Mouse (Mus musculus): ENCODE data around the gene Dolk. TPM values are rescaled to one million over a fixed set of nuclear protein-coding genes. Genes with fewer than 3 reads are reported as not detected.
A peak's percentile ranks its signal among the peaks of the same experiment; 100 is the strongest.

The Dolk gene
- total RNA-seq (2021): 10 to 100 TPM; 22.4 to 24.7 TPM

GRCm38 (mm10) chr2:30286192-30287026 lies at the start of gene Dolk, which contains the start of gene Nup188:
Gene Dolk, minus strand, starts transcription at chr2:30286334.
Gene Nup188, plus strand, starts transcription at chr2:30286397.
- intact Hi-C loops (cut with DNase I): loop anchor here (5.0 kb wide), 1 partner anchor 159 kb away; no protein-coding TSS in a partner anchor
- DNase-seq: peak; percentile 98

DNA sequence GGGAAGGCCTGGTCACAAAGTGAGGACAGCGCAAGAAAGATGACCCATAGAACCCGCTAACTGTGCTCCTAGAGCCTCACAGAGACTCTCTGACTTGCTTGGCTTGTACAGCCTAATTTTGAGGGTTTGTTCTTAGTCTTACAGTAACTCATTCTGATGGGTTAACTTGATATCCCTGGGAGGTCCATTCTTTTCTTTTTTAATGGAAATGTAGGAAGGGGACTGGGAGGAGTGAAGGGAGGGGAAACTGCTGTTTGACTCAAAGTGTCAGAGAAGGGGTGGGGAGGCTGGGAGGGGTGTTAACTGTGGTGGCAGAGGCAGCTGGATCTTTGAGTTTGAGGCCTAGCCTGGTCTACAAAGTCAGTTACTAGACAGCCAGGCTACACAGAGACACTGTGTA lies 49.2 kb upstream of the Dolk start:
- DNase-seq: no peak
- intact Hi-C loops (cut with DNase I): no loop called here

- no peak for DNase-seq
- intact Hi-C loops (cut with DNase I): no loop called here
These were observed 42.7 kb upstream of the Dolk start for GRCm38 (mm10) chr2:30328791-30329190.

DNA sequence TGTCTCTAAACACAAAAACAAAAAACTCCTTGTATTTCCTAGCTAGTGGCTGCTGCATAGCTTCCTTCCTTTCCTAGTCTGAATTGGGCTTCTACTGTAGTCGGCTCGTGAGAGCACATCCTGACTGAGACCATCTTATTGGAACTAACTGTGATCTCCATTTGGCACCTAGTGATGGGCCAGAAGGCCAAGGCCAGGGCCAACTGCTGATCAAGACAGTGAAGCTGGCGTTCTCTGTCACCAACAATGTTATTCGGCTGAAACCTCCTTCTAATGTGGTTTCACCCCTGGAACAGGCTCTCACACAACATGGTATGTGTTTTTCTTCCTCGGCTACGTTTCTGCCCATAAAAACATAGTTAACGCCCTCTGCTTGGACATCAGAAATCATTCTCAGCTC lies 41.1 kb upstream of the Dolk start:
- intact Hi-C loops (cut with DNase I): no loop called here
- DNase-seq: no peak

DNA sequence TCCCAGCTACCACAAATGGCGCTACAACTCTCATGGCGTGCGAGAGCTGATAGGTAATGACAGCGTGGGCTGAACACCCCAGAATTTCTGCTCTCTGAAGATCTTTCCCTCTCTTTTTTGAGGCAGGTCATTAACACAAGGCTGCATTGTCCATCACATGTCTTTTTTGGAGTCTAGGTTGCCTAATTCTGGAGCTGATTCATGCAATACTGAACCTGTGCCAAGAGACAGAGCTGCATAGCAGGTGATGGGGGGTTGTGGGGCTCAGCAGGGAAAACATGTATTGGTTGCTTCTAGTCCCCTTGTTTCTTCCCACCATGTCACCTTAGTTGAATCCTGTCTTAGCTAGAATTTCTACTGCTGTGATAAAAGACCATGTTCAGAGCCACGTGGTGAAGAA lies 39.2 kb upstream of the Dolk start:
- DNase-seq: no peak

DNA sequence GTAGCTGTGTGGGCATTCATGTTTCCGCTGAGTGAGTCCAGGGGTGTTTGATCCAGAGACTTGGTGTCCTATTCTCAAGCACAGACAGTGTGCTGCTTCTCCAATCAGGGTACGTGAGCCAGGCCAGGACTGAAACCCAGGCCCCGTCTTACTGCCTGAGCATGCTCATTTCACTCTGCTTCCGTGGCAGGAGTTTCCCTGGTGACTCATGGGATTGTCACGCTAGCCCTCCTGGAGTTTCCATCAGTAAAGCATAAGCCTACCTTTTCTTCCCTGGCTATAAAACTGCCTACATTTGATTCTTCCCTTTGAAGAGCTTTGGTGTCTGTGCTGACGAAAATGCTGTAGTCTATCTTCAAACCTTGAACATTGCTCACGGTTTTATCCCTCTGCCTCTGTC lies 37.0 kb upstream of the Dolk start:
- no peak for DNase-seq
- intact Hi-C loops (cut with DNase I): no loop called here

More for the DNA sequence above, 39.2 kb upstream of the Dolk start:
- intact Hi-C loops (cut with DNase I): no loop called here

DNA sequence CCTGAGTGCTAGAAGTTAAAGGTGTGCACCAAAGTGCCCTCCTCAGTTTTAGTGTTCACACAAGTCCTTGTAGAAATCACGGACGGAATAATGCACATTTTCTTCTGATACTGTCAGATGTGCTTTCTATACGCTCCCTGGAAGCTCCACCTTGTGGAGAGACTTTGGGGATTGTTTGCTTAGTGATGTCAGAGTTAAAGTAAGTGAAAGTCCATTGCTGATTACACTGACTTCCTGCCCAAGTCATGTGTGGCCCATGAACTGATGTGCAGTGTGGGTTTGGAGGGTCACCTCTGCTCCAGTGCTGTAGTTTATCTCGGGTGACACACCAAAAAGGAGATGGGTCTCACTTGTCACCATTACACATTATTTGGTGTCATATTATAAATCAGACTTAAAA lies 33.1 kb upstream of the Dolk start:
- intact Hi-C loops (cut with DNase I): no loop called here
- DNase-seq: no peak

DNA sequence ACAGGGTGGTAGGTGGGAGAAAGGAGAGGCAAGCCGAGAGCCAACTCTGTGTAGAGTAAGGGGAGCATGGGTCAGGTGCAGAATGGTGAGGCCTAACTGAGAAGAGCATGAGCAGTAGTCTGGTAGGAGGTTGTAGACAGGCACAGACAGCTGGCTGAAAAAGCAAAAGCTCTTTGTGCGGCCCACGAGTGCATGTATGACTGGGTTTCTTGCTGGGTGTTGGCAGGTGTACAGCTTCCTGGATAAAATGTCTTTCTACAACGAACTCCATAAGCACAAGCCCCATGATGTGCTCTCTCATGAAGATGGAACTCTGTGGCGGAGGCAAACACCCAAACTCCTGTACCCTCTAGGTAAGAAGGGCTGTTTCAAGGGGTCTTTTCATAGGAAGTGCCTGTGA lies 30.8 kb upstream of the Dolk start:
- DNase-seq: no peak
- intact Hi-C loops (cut with DNase I): no loop called here

- intact Hi-C loops (cut with DNase I): no loop called here
These were observed 30.0 kb upstream of the Dolk start for GRCm38 (mm10) chr2:30316136-30316535.

DNA sequence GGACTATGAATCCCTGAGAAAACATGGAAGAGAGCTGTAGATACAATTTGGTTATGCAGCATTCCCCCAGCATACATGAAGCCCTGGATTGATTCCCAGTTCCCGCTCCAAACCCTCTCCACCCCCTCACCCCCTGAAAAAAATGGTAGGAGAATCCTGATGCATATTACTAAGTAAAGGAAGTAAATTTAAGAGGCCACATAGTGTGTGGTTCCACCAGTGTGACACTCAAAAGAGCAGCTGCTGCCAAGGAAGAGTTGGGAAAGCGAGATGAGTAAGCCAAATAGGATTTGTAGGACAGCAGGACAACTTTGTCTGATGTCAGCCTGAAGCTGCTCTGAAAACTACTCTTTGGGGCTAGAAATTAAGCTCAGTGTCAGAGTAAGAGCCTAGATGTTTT lies 25.3 kb upstream of the Dolk start:
- intact Hi-C loops (cut with DNase I): no loop called here

More at GRCm38 (mm10) chr2:30316136-30316535, 30.0 kb upstream of the Dolk start:
- no peak for DNase-seq

GRCm38 (mm10) chr2:30309351-30309750 lies 23.2 kb upstream of the Dolk start:
- intact Hi-C loops (cut with DNase I): no loop called here
- DNase-seq: no peak

More for the DNA sequence above, 25.3 kb upstream of the Dolk start:
- DNase-seq: no peak

DNA sequence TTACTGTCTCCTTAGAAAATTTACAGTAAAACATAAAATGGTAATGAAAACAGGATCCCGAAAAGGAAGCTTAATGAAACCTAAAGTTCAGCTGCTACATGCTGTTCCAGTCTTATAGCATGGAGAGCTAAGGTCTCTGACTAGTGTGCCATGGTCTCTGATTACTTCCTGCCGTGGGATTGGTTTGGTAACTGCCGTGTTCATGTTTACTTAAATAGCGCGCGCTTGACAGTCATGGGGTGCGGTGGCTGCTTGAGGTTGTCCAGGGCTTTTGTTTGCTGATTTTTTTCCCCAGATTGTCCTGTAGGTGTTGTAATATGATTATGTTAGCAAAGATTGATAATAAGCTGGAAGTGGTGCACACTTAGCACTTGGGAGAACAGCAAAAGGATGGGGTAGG lies 20.0 kb upstream of the Dolk start:
- no peak for DNase-seq
- intact Hi-C loops (cut with DNase I): no loop called here

- DNase-seq: no peak
- intact Hi-C loops (cut with DNase I): no loop called here
These were observed 13.8 kb upstream of the Dolk start for GRCm38 (mm10) chr2:30299966-30300365.

DNA sequence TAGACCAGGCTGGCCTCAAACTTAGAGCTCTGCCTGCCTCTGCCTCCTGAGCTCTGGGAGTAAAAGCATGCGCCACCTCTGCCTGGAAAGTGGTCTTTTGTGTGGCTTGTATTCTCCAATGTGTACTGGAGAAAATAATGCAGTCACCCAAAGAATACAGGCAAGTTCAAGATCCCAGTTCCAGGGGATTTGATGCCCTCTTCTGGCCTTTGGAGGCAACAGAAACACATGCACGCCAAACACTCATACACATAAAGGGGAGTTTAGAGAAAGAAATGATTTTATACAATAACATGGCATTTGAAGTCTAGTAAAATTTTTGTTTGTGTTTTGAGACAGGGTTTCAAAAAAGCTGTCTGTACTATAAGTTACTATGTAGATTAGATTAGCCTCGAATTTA lies 13.4 kb upstream of the Dolk start:
- intact Hi-C loops (cut with DNase I): no loop called here
- no peak for DNase-seq

DNA sequence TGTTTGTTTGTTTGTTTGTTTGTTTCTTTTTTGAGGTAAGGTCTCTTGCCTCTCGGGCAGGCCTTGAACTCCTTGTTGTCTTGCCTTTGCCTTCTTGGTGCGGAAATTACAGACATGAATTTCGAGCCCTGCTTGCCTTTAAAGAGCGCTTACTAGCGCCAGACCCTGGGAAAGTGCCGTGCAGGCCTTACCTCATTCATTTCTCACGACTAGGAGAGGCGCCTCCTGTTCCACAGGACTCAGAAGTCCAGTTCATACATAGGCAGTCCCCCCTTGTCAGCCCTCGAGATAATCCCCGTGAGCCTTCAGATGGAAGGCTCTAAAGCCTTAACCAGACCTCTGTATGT lies 866 bp upstream of the Dolk start:
- DNase-seq: no peak
- intact Hi-C loops (cut with DNase I): loop anchor here (5.0 kb wide), 1 partner anchor 160 kb away; no protein-coding TSS in a partner anchor

DNA sequence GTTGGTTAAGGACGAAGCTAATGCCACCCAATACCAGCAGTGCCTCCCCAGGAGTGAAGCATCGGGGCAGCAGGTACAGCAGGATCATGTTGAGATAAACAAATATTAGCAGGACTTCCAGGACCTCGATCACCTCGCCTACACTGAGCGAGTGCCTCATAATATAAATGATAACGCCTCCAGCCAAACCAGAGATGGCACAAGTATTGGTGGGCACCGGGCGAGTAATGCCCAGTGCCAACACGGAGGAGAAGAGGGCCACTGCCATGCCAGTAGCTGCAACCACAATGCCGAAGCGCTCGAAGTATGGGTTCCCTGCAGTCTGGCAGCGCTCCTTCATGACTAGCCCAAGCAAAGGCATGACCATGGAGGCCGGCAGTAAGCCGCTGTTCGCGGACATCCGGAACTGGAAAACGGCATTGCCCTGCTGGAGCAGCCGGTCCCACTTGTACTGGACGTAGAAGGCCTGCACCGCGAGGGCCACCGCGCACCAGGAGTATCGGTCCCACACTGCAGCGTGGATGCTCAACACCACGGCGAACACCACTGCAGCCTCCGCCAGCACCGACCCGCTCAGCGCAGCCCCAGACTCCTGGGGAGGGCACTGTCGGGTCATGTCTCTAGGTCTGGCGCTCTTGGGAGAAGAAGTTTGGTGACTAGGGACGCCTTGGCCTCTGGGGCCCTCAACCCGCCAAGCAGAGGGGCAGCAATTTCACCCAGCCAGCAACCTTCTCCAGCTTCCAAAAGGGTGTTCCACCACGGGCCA lies 535 bp downstream of the Dolk start:
- intact Hi-C loops (cut with DNase I): loop anchor here (5.0 kb wide), 1 partner anchor 158 kb away; no protein-coding TSS in a partner anchor
- DNase-seq: peak in 1 of 2 experiments; percentile 17

- intact Hi-C loops (cut with DNase I): loop anchor here (5.0 kb wide), 1 partner anchor 158 kb away; no protein-coding TSS in a partner anchor
- DNase-seq: no peak
These were observed 1.1 kb downstream of the Dolk start for GRCm38 (mm10) chr2:30285004-30285403.

DNA sequence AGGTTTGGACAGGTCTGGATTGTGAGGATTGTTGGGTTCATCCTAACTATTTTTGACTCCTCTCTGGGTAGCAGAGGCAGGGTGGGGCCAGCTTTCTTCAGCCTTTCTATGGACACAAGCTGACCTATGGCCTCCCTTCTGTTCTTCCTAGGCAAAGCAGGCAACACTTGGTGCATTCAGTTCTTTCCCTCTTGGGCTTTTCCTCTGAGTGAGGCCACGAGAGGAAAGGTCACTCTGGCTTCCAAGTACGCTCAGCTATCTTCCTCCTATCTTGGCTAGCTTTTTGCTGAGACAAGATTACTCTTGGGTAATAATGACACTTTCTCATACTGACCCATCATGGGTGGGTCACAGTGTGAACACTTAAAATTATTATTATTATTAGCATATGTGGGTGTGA lies 2.9 kb downstream of the Dolk start:
- DNase-seq: no peak
- intact Hi-C loops (cut with DNase I): no loop called here

DNA sequence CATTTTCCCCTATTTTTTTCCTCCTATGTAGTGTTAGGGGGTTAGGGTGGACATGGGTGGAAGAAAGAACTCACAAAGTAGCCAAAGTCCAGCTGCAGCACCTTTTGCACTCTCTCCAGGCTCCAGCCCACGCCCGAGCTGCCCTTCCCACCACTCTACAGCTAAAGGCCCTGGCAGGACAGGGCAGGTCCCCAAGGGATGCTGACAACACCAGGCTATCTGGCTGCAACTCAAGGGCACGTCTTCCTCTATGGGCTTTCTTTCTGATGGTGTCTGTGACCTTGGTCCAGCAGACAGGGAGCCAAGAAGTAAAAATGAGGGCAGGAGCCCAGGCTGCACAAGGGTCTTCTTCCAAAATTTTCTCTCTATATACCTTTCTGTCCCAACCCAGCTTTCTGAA lies 4.5 kb downstream of the Dolk start:
- intact Hi-C loops (cut with DNase I): no loop called here
- no peak for DNase-seq

GRCm38 (mm10) chr2:30280743-30281142 lies 5.4 kb downstream of the Dolk start, which contains the start of gene Gm28038:
Gene Gm28038, plus strand, starts transcription at chr2:30281043.
- intact Hi-C loops (cut with DNase I): no loop called here
- no peak for DNase-seq

GRCm38 (mm10) chr2:30270134-30270533 lies 16.0 kb downstream of the Dolk start:
- DNase-seq: peak; percentile 71 to 79
- intact Hi-C loops (cut with DNase I): loop anchor here (1.0 to 2.0 kb wide), 5 partner anchors 33 to 141 kb away; partner anchors contain the start of genes Endog, Kyat1, Lrrc8a and Spout1
